Mouse (Mus musculus): ENCODE results near the gene Slc37a2.
A peak's percentile ranks its signal among the peaks of the same experiment; 100 is the strongest.
"Not testable (repeated sequence)": the region's sequence is repeated elsewhere in the genome, so short reads cannot be mapped to it uniquely, and the experiment has no call there.

Slc37a2 gene

DNA sequence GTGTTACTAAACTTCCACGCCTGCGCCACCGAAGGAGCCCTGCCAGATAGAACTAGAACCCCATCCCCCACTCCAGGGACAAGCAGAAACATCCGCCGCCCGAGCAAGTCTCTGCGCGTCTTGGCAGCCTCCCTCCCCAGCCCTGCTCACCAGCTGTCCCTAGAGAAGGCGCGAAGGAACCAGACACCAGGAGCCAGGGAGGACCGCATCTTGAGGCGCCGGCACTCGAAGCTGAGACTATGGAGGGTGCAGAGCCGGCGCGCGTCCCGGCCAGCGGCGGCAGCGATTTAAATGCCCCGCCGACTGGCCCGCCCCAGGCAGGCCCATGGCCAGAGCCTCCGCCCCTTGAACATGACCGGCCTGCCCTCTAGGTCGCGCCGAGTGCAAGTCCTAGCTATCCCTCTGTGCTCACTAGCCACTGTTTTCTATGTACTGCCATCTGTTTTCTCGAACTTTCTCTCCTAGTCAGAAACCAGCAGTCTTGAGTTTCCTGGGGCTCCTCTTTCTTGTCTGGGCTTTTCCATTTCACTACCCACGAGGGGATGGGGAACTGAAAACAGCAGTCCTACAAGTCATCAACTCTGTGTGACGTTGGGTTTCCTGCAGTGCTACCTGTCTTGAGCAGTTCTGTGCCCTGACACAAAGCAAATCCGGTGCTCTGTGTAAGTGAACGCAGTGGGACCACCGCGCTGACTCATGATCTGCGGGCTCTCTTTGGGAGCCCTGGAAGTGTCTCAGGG, at the start of gene Slc37a2:
Slc37a2 (minus strand) TSS at position 590 of the 740 bp plus-strand sequence.
- DNase-seq (ENCODE audit: low spot score in 2 of 2) = peak; percentile 72 to 79

DNA sequence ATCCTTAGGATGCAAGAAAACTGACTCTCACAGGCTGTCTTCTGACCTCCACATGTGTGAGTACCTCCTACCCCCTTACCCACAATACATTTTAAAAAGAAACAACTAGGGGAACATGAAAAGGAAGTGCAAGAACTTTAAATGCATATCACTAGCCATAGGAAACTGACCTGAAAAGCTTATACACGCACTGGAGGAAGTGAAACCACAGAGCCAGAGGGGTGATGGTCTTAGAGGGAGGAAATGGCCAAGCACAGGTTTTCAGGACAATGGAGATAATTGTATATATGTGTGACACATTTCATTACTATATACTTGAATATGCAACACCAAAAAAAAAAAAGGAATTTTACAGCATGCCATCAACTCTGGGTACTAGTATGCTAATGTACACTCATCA, 46.2 kb upstream of the Slc37a2 start:
- no peak for DNase-seq (ENCODE audit: low spot score in 2 of 2)

DNA sequence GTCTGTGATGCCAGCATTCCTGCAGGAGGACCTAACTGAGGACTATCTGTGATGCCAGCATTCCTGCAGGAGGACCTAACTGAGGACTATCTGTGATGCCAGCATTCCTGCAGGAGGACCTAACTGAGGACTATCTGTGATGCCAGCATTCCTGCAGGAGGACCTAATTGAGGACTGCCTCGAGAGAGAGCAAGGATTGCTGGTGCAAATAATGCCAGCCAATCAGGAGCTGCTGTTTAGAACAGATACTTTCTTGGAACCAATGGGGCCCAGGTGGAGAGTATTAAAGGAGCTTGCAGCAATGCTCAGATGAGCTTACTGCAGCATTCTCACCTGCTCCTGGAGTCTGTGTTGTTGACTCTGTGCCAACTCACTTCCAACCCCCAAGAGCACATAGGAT, 45.0 kb upstream of the Slc37a2 start:
- not testable (repeated sequence) for DNase-seq (ENCODE audit: low spot score in 2 of 2)

DNA sequence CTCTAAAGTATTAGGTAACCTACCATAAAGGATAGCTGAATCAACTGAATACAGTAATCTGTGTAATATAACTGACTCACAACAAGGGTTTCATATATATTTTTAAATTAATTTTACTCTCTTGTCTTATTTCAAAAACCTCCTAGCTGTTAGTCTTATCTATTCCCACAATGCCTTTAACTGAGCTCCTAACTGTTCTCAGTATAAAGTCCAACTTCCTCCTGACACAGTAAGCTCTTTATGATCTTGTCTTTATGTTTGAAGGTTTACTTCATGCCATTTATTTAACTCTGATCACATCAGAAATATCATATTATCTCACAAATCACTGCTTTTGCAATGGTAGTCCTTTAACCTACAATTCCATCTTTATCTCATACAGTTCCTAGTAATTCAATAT, 40.0 kb upstream of the Slc37a2 start:
- no peak for DNase-seq (ENCODE audit: low spot score in 2 of 2)

DNA sequence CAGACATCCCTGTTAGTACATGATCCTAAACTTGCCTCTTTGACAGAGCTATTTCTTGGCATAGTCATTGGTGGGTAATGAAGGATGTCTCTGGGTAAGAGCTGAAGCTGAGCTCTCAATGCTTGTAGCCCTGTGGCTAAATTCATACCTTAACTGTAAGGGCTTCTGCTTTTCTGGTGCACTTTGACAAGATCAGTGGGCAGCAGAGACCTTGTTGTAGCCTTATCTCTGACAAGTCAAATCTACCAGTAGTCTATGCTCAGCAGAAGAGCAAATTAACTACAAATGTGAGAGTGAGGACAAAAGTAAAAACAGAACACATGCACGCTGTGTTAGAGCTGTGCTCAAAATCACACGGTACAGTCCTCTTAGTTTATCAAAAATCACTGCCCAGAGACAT, 11.1 kb upstream of the Slc37a2 start:
- DNase-seq (ENCODE audit: low spot score in 2 of 2) = no peak

DNA sequence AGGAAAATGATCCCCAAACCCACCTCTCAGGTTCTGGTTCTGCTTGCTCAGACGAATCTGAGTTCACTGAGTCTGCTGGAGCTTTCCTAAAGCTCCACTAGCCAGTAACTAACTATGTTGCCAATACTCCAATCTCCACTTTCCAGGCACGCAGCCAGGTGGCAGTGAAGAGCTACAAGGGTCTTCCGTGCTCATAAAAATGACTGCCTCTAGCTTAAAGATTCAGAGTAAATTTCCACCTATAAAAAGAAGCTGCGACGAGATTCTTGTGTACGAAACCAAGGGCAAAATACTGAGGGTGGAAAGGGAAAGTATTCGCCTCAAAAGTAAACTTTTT, 319 bp upstream of the Slc37a2 start:
- DNase-seq (ENCODE audit: low spot score in 2 of 2) = peak; percentile 30 to 41

DNA sequence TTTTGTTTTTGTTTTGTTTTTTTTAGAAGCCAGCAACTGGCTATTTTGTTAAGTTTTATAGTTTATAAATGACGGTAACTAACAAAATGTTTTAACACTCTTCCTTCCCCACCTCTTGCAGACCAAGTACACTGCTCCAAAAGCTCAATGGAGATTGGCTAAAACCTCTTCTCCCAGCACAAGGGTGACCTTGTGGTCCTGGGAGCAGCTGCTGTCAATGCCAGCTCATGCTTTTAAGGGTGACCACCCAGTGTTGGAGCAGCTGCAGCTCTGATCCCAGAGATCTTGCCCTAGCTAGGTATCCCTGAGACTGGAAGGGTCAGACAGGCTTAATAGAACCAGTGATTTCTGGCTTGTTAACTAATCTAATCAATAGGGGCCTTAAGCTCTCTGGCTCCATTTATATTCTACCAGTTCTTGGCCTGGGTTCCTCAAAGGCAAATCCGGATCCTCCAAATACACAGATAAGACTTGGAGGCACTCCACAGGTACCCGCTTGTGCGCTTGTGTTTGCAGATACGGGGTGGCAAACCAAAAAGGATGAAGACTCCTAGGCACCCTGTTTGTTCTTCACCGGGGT, 917 bp downstream of the Slc37a2 start:
- DNase-seq (ENCODE audit: low spot score in 2 of 2) = no peak

DNA sequence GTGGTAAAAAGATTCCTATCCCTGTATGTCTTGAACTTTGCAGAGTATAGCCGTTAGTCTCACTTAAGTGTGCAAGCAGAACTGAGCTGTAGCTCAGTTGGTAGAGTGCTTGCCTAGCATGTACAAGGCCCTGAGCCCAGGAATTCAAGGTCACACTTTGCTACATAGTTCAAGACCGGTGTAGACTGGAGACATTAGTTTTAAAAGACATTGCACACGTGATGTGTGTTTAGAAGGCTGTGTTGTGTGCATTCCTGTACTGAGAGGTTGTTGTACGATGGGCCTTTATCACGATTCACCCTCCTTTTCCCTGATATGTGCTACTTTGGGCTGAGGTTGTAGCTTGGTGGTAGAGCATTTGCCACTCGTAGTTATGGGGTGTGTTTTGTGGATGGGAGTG, 4.9 kb downstream of the Slc37a2 start:
- DNase-seq (ENCODE audit: low spot score in 2 of 2) = no peak

DNA sequence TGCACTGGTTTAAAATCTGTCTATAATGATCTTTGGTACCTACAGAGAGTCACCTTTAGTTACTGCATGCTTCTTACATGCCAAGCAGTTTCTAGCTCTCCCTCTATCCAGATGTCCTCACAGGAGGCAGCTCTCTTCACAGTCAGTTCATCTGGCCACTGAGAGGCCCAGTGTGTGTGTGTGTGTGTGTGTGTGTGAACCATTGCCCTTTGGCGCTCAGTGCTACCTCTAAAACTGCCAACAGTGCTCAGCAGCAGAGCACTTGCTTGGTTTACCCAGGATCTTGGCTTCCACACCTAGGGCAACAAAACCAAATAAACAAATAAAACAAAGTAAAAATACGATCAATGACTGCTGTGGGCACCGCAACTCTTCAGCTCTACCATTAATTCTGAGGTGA, 5.6 kb downstream of the Slc37a2 start:
- DNase-seq (ENCODE audit: low spot score in 2 of 2) = no peak

DNA sequence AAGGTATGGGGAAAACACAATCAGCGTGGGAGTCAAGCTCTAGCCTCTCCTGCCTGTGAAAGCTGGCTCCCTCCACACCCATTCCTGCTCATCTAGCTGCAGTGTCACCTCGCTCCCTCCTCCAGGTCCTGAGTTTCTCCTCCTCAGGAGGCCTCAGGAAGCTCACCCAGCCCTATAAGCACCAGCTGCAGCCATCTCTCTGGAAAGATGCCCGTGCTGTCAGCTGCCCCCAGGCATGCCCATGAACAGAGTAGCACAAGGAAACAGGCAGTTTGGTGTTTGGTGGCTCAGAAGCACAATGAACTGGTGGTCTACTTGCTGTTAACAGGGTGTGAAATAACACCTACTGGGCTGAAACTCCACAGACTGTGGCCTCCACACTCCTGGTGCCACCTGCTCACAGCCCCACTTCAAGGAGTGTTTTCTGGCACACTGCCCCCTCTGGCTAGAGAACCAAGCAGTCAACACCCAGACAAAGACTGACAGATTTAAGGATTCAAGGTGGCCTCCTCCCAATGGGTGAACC, 7.1 kb downstream of the Slc37a2 start:
- no peak for DNase-seq (ENCODE audit: low spot score in 2 of 2)

DNA sequence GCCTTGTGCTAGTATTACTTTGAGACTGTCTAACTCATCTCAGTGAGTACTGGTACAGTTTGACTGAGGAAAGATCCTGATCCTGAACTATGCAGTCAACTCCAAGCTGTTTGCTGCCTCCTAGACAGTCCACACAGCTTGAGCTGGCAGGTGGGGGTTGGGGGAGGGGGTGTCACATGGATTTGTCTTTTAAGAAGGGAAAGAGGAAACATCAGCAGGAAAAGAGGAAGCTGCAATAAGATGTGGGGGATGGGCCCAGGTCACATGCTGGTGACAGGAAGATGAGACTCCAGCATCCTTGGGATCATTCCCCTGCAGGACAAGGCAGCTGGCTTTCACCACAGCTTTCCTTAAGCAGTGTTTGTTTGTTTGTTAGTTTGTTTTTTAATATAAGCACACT, 8.1 kb downstream of the Slc37a2 start:
- peak in 1 of 2 experiments; percentile 31 for DNase-seq (ENCODE audit: low spot score in 2 of 2)

DNA sequence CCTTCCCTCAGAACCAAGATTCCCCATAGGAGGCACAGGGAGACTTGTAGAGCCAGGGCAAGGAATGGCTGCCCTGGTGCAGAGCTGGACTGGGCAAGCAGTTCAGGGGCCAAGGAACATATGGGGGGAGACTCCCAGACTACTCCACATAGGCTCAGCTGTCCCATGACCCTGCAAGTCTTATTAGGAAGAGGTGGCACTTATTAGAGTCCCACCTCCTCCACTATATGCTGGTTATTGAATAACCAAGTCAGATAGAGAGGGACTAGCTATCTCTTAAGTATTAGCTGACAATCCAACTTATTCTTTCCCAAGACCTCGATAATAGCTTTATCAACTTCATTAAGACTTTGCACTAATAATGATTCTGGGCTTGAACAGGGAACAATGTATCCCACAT, 9.7 kb downstream of the Slc37a2 start:
- DNase-seq (ENCODE audit: low spot score in 2 of 2) = no peak

DNA sequence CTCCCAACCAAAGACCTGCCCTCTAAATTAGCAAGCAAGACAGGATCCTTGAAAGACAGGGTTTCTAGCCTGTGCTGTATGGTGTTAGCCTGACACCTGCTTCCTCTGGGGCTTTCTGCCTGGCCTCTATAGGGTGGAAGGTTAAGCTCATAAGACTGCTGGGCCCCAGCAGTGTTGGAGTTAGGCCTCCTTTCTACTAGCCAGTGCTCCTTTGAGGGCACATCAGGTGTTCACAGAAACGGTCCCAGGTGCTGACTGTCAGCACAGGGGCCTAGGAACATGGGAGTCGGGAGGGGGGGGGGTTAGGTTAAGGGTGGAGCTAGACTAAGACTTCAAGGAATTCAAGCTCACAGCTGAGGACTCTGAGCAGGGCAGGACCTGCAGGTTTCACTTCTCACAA, 10.1 kb downstream of the Slc37a2 start:
- DNase-seq (ENCODE audit: low spot score in 2 of 2) = no peak

DNA sequence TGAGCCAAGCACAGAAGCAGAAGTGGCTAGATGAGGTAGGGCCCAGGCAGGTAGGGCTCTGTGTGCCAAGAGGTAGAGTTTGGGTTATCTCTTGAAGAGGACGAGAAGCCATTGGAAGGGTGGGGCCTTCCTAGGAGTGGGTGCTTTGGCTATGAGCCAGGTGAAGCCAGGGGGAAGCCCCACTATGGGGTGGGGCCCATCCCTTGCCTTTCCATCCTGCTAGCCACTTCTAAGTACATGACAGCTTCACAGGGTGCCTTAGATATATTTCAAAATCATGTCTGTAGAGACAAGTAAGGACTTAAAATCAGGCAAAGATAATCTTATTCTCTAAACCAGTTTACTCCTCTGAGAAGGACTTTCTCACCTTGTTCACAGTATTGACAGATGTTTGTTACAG, 10.9 kb downstream of the Slc37a2 start:
- DNase-seq (ENCODE audit: low spot score in 2 of 2) = no peak

DNA sequence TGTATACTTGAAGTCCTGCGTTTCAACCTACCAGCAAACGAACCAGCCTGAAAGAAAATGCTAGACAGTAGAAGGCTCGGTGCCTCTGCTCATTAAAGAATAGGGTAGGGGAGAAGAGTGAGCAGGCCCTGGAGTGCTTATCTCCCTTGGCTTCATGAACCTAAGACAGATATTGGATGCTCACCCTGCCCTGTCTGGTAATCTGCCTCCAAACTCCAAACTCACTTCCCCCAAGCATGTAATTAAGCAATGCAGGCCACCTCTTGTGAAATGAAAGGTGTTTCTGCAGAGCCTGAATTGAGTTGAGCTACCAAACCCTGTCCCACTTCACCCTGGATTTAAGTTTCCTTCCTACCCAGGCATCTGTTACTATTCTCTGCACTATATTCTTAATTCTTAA, 12.8 kb downstream of the Slc37a2 start:
- no peak for DNase-seq (ENCODE audit: low spot score in 2 of 2)

DNA sequence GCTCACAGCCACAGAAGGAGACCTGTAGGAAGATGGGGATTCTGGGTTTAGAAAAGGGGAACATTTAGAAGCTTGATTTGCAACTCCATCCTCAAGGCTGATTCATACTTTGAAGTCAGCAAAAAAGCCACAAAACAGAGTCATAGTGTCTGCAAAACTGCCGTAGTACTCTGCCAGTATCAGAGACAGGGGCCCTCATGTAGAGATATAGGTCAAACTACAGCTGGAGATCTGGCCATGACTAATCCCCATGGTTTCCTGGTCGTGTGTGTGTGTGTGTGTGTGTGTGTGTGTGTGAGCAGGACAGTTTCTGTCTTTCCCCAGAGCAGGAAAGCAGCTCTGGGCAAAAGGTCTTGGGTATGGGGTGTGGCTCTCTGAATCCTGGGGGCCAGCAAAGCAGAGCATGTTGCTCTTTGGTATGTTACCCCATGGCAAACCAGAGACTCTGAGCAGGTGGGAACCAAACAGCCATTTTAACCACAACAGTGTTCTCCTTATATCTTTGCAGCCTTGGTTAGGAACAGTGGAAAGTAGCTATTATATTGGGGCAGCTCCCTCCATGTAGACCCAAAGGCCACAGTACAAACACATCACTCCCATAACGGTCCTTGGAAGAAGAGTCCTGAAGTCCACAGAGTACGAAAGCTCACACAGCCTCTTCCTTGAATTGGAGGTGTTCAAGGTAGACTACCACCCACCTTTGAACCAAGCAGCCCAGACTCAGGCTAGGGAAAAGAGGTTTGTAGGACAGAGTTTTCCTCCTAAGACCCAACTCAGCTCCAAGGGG, 19.4 kb downstream of the Slc37a2 start:
- DNase-seq (ENCODE audit: low spot score in 2 of 2) = peak; percentile 31 to 47

DNA sequence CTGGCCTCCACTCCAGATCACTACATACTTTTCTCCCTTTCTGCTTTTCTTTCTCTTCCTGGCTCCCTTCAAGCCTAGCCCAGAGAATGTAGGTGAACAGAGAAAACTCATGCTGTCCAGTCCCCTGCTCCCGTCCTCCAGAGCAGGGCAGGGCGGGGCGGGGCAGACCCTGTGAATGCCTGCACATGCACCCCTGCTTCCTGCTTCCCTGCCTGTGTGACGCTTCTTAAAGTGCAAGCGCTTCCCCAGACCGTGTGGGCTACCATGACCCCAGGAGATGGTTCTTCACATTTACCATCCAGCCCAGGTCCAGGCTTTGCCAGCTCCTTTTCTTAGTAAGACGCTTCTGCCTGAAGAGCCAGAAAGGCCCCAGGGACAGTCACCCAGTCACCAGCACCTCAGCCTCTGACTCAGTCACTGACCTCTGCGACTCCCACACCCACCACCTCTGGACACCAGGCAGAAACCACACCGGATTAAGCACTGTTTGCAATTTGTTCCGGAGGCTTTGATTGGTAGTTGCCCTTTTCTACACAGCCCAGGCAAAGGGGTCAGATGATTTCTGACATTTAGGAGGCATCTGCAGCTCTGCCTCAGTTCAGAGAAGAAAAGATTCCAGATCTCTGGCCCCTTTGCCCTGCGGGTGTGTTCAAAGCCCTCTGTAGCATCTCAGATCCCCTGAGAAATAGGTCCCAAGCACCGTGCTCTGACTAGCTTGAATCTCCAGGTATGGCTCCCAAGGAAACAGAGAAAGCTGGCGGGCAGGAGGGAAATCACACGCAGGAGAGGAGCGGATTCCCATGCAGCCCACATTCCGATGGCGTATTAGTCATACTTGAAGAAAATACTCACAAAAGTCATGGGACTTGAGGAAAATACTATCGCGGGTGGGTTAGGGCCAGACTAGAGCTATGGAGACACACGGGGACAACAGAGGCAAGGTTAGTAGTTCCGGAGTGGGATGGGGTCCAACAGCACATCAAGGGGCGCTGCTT, 23.0 kb downstream of the Slc37a2 start:
- no peak for DNase-seq (ENCODE audit: low spot score in 2 of 2)

DNA sequence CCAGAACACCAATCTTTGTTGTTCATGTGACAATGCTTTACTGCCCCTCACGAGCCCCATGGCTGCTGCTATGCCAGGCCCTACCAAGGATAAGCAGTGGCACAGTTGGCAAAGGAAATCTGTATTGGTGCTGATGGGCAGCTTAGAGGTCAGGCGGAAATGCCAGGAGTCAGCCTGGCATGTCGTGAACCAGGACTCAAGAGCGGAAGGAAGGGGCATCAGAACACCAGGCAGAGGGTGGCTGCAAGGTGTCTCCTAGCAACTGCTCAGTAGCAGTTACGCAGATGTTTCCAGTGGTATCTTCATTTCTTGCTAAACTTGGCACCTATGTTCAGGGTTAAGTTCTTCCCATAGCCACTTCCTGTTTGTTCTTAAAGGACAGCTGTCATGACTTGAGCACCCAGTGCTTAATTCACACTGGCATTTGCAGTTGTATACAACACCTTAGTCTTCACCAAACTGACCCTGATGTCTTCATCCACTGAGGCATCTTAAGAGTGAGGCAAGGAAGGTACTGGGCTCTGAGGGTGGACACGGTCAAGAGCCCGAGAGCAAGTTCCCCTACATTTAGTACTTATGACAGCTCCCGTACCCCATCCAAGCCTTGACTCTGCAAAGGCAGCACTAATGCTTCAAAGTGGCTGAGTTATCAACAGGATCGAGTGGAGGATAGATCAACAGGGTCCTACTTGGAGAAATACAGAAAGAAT, 24.9 kb downstream of the Slc37a2 start:
- no peak for DNase-seq (ENCODE audit: low spot score in 2 of 2)

DNA sequence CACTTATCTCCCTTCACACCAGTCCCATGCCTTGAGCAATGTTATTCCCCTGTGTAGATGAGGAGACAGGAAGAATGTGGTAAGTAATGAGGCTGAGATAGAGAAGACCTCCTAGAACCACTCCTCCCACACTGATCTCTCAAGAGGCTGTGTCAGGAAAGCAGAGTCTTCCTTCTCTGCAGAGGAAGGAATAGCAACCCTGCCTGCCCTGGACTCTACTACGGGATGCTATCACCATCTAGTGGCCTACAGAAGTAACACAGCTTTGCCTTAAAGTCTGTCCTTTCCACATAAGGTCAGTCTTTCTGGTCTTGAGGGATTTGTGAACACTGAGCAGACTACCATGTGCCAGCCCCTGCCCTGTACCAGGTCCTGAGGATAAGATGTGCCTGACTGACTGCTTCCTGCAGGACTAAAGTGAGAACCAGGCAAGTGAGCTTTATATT, 25.6 kb downstream of the Slc37a2 start:
- DNase-seq (ENCODE audit: low spot score in 2 of 2) = peak; percentile 60 to 64

DNA sequence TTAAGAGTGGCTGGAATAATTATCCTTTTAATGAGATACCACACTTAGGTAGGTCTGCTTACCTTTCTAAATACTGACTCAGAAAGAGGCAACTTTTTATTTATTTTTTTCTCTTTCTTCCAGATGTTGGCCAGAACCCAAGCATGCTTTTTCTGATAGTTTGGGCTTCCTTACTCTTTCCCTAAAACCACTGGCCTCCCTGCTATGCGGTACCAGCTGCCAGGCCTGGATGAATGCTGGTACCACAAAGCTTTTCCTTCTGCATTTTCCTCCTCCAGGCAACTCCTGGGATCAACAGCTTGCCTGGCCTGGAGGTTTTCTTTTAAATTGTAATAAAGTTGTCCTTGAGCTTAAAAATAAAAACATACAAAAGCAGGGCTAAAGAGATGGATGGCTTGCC, 30.0 kb downstream of the Slc37a2 start:
- DNase-seq (ENCODE audit: low spot score in 2 of 2) = no peak

DNA sequence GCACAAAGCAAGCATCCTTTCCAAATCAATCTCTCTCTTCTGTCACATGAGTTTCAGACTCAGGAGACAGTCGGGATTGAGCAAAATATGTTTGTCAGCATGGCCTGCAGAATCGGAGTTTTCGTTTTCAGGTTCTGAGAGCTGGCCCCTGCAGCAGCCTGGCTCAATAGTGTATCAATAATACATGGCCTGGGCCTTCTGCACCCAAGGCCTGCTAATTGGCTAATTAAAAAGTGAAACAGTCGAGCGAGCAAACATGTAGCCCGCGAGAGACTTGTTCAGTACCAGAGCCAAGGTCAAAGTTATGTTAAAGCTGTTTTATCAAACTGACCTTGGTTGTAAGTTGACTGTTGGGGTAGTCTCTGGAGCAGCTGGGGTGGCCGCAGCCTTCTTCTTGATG, 34.8 kb downstream of the Slc37a2 start:
- no peak for DNase-seq (ENCODE audit: low spot score in 2 of 2)

Measured in urinary bladder, postnatal 36 days (tissue).